Mouse (Mus musculus) liver, postnatal 0 days (tissue): ENCODE data around the gene Dnmt3l.

ENCODE experiments used
- CTCF ChIP-seq: sonication (generic); IDR thresholded peaks from 2 replicates; pipeline ENCODE4 v1.5.1; 2016; ENCODE audit warnings: antibody characterized with exemption, low read depth
- EP300 ChIP-seq: IDR thresholded peaks from 2 replicates; pipeline ENCODE4 v1.6.1; 2016; ENCODE audit warnings: antibody characterized with exemption, low read depth, mild to moderate bottlenecking

DNA sequence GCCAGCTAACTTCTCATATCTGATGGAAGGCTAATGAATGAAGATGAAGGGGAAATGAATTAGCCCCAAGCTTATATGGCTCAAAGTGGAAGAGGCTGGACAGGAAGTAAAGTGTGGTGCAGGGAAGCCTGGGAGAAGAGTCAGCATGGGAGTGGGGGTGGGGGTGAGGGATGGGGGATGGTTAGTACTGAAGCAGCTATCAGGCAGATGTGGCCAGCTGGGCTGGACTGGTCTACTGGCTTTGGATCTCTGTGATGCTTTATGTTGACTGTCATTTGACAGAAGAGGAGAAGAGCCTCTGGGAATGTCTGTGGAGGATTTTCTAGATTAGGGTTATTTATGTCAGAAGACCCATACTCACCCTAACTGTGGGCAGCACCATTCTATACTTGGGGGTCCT, 53.5 kb downstream of the Dnmt3l start:
- TF ChIP-seq CTCF (no peak), EP300 (no peak)
